Mouse (Mus musculus) stomach, postnatal 0 days (tissue): ENCODE measurements at regions not wholly inside any gene's neighbourhood (a gene's known extent, or its start where the extent isn't known, plus 50 kb on each side); places are given as distances from the start of the nearest gene placed in this dataset.

Experiments
- CTCF ChIP-seq: IDR thresholded peaks from 2 replicates; pipeline ENCODE4 v1.5.1; 2016; ENCODE audit warnings: antibody characterized with exemption, low read depth, mild to moderate bottlenecking, moderate library complexity
- EP300 ChIP-seq: optimal IDR thresholded peaks from 2 replicates; pipeline ENCODE3; 2016; ENCODE audit warnings: antibody characterized with exemption

DNA sequence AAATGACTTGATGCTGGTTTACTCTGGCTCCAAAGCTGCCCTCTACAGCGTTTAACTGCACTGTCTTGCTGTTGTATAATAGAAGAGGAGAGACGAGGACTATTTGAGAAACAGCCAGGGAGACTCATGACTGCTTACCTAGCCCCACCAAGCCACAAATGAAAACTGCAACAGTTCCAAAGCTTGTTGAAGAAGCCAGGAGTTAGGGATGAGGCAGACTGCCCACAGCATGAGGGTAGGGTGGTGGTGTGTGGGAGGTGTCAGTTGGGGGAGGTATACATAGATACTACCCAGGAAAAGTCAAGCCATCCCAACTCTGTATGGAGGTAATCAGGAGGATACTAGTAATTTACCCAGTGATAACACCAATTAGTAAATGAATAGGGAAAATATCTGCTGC is 55.5 kb upstream of the Lama4 start:
- TF ChIP-seq CTCF (no peak), EP300 (no peak)
